Comparison of ENCODE assay signal across 14 mouse cellular contexts in the genomic region with DNA sequence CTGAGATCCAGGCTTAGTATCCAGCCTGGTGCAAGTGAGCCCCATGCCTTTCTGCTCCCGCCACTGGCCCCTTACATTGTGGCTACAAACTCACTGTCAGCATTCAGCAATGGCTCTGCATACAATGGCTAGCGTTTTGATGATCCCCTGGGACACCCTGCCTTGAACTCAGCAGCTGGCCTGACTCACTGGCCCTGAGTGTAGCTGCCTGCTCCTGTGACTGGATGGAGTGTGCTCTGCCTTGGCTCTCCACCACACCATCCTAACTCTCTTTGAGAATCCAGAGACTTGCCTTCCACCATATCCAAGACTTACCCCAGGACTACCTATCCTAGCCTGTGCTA. TPM values are rescaled to one million over a fixed set of nuclear protein-coding genes. Genes with fewer than 3 reads are reported as not detected.
DNase-seq lines count a peak whose midpoint lies in the region; ATAC-seq and TF ChIP-seq lines count a peak whose summit lies in the region.
"Had no signal": no experiment of that assay in that cellular context is flagged by ENCODE, and none has a peak within 500 bp of the region (broad histone marks: within the 10 kb centered on the region; RNA-seq: fewer than 3 reads in every experiment).

No protein-coding gene starts in this region.

- intact Hi-C loops in heart, adult 2 months (cut with DNase I), result loop anchor here (5.0 kb wide), 1 partner anchor 44 kb away; no protein-coding TSS in a partner anchor
- intact Hi-C loops in heart, postnatal 14 days (cut with DNase I), result no loop called here

- no peaks in the 10 kb centered on the region for H3K9me3 ChIP-seq in lung, embryonic 14.5 days (ENCODE audit: low read depth, low read length)
- H3K9me3 ChIP-seq in intestine, postnatal 0 days (ENCODE audit: control insufficient read depth), result no peaks in the 10 kb centered on the region

- H3K4me2 ChIP-seq in lung, embryonic 14.5 days, result no peak overlapping the region
- no peak overlapping the region for H3K4me2 ChIP-seq in intestine, postnatal 0 days (replicated peaks; ENCODE audit: low read depth)

- no peak for TF ChIP-seq CTCF in heart, adult 2 months (IDR thresholded peaks at IDR 0.05)
- no peak for TF ChIP-seq CTCF in lung, embryonic 14.5 days (IDR thresholded peaks at IDR 0.05; ENCODE audit: low read depth)
- TF ChIP-seq CTCF in intestine, postnatal 0 days (IDR thresholded peaks at IDR 0.05; ENCODE audit: low read depth), result no peak

- TF ChIP-seq POLR2A in heart, adult 2 months (IDR thresholded peaks at IDR 0.05; ENCODE audit: insufficient read depth, low read depth, low read length), result no peak

- peak overlapping the region; percentile 38; the same call in 1 of the 2 replicates for H3K27ac ChIP-seq in heart, adult 2 months
- peak overlapping the region; percentile 61; the same call in 1 of the 2 replicates for H3K27ac ChIP-seq in lung, embryonic 14.5 days (ENCODE audit: low read depth)
- H3K27ac ChIP-seq in intestine, postnatal 0 days (ENCODE audit: low read depth, low read length), result peak overlapping the region; percentile 41; the same call in 1 of the 2 replicates
- H3K27ac ChIP-seq: left cerebral cortex, adult 2 months had no signal

- no peak for DNase-seq in heart, adult 2 months
- DNase-seq in heart, postnatal 14 days, result no peak
- DNase-seq in lung, embryonic 14.5 days, result no peak
- no peak for DNase-seq in lung, postnatal 14 days
- DNase-seq in adipocyte (ENCODE audit: low spot score), result peak; percentile 57
- no peak for DNase-seq in right cerebral cortex, postnatal 14 days
- DNase-seq in thymus, postnatal 36 days, result no peak
- DNase-seq: cerebellum, adult 9-10 months; gastrocnemius, postnatal 10 days; thymus, adult 2 months had no signal

- WGBS in heart, adult 2 months, result 52% methylated on average over 2 of the region's 2 CpGs
- WGBS in lung, embryonic 14.5 days, result 71% methylated on average over 2 of the region's 2 CpGs
- 70% methylated on average over 2 of the region's 2 CpGs for WGBS in intestine, postnatal 0 days

- no peaks in the 10 kb centered on the region for H3K27me3 ChIP-seq in heart, adult 2 months (ENCODE audit: control insufficient read depth, insufficient read depth, low read length)
- no peaks in the 10 kb centered on the region for H3K27me3 ChIP-seq in lung, embryonic 14.5 days (ENCODE audit: insufficient read depth, low read length)
- H3K27me3 ChIP-seq in intestine, postnatal 0 days (replicated peaks; ENCODE audit: control insufficient read depth, insufficient read depth, low read length), result no peaks in the 10 kb centered on the region

- H3K4me3 ChIP-seq in heart, adult 2 months, result no peak overlapping the region
- H3K4me3 ChIP-seq in lung, embryonic 14.5 days (ENCODE audit: low read depth, low read length), result no peak overlapping the region
- H3K4me3 ChIP-seq in intestine, postnatal 0 days (ENCODE audit: low read depth, low read length), result no peak overlapping the region
- H3K4me3 ChIP-seq: left cerebral cortex, adult 2 months had no signal

- no peak overlapping the region for H3K9ac ChIP-seq in heart, adult 2 months (ENCODE audit: low read depth, low read length)
- no peak overlapping the region for H3K9ac ChIP-seq in lung, embryonic 14.5 days
- H3K9ac ChIP-seq in intestine, postnatal 0 days (ENCODE audit: low read depth, low read length), result no peak overlapping the region

- H3K4me1 ChIP-seq in heart, adult 2 months (ENCODE audit: control insufficient read depth, insufficient read depth, low read length), result peaks cover 14% of the 10 kb centered on the region
- peaks cover 15% of the 10 kb centered on the region for H3K4me1 ChIP-seq in lung, embryonic 14.5 days (ENCODE audit: insufficient read depth)
- 0 out of 2 replicates have a peak, but pooled peaks cover 6% of the 10 kb centered on the region for H3K4me1 ChIP-seq in intestine, postnatal 0 days (replicated peaks; ENCODE audit: control insufficient read depth, insufficient read depth, low read length)

- no peaks in the 10 kb centered on the region for H3K79me2 ChIP-seq in heart, adult 2 months (replicated peaks; ENCODE audit: control insufficient read depth, insufficient read depth, low read length)

- no peak for TF ChIP-seq EP300 in heart, adult 2 months (IDR thresholded peaks at IDR 0.05; ENCODE audit: insufficient read depth, low read depth, low read length)

- H3K36me3 ChIP-seq in heart, adult 2 months (ENCODE audit: control insufficient read depth, insufficient read depth, low read length), result no peaks in the 10 kb centered on the region
- H3K36me3 ChIP-seq in lung, embryonic 14.5 days (ENCODE audit: insufficient read depth), result no peaks in the 10 kb centered on the region
- H3K36me3 ChIP-seq in intestine, postnatal 0 days (ENCODE audit: control insufficient read depth, insufficient read depth), result no peaks in the 10 kb centered on the region

- ATAC-seq in lung, embryonic 14.5 days (ENCODE audit: insufficient read depth), result no peak
- no peak for ATAC-seq in intestine, postnatal 0 days
- ATAC-seq: forebrain, embryonic 16.5 days; inflammation-experienced regulatory T-cells, adult 6 months had no signal

RNA-seq across cellular contexts. Expression of a gene that starts 19.4 kb away (rescaled TPM):
- total RNA-seq in heart, adult 2 months (2021), result 10 to 100 TPM; 39.6 to 62.7 TPM
- 15.4 and 21.0 TPM in 2 replicates for polyA plus RNA-seq in heart, adult 2 months (2012; rRNA removed)
- 10 to 100 TPM; 41.4 to 72.2 TPM for total RNA-seq in heart, postnatal 14 days (2021)
- 25.0 and 26.2 TPM in 2 replicates for polyA plus RNA-seq in lung, embryonic 14.5 days (2014; fragmentation: Nextera tagmentation; extraction: Ambion mirVana)
- 2.9 and 3.8 TPM in 2 replicates for polyA plus RNA-seq in intestine, postnatal 0 days (2015; fragmentation: Nextera tagmentation; extraction: Ambion mirVana)
